Mouse (Mus musculus): ENCODE measurements around the gene Dzip1. TPM values are rescaled to one million over a fixed set of nuclear protein-coding genes. Genes with fewer than 3 reads are reported as not detected.

Gene Dzip1
- polyA plus RNA-seq (2016; fragmentation: Nextera tagmentation; extraction: Ambion mirVana): 16.4 and 19.7 TPM in 2 replicates

DNA sequence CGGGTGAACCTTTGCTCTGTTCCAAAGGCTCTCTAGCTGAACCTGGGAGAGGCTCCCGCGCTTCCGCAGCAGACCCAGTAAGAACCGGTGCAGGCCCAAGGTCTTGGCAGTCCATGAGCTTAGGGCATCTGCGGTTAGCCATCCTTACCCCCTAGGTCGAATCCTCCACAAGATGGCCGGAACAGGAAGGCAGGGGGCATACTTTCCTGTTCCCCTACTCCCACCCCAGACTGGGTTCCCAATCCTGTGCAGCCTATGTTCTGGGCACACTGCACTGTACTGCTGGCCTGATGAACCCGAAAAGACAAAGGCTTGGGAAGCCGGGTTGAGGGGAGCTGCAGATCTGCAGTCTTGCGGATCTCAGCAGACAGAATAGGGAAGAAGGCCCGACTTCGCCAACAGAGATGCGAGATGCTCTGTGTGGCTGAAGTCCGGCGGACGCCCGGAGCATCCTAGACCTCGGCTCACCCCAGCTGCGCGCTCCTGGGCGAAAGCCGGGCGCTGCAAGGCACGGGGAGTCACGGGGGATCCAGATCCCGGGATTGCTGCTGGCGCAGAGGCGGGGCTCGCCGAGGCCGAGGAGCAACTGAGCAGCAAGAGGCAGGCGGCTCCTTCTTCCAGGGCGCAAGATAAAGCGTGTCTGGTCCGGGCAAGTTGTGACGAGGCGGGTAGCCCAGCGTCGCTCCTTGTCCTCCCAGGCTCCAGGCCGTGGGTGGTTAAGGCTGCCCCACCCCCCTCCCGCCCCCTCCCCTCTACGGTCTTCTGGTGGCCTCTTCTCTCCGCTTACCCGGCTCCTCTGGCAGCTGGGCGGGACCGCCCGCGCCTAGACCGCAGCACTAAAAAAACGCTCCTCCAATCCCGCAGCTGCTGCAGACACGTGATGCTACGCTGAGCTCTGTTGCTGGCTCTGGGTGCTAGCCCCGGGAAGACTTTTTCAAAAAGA lies at the start of gene Dzip1:
Gene Dzip1, minus strand, starts transcription at position 788 of the 943 bp plus-strand sequence.
- no peaks in the 10 kb centered on the region for H3K9me3 ChIP-seq
- H3K27me3 ChIP-seq (ENCODE audit: insufficient read depth, poor library complexity, severe bottlenecking): peaks cover 37% of the 10 kb centered on the region
- H3K4me3 ChIP-seq: peak within 1 kb of the TSS; percentile 81
- H3K27ac ChIP-seq: peak within 1 kb of the TSS; percentile 95
- peaks cover 20% of the 10 kb centered on the region for H3K36me3 ChIP-seq
- DNase-seq (ENCODE audit: low spot score): peak; percentile 90
- under 1% methylated on average over 54 of the region's 55 CpGs for WGBS
- H3K4me1 ChIP-seq (replicated peaks): peaks cover 46% of the 10 kb centered on the region

DNA sequence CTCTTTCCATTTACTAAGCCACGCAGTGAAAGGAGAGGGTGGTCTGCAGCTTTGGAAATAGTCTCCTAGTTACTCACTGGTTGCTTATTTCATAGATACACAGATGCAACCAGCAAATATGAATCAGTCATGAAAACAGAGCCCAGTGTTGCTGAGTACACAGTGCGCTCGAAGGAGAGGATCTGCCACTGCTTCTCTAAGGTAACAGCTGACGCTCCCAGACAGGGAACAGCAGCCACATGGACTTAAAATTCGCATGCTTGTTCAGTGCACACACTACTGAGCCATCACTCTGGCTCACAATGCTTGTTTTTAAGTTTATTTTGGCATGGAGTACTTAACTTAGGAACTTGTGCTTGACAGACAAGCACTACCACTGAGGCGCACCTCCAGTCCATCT lies 47.0 kb upstream of the Dzip1 start:
- DNase-seq (ENCODE audit: low spot score): no peak
- Histone ChIP-seq H3K9me3 (no peaks in the 10 kb centered on the region), H3K27ac (no peak overlapping the region), H3K27me3 (ENCODE audit: insufficient read depth, poor library complexity, severe bottlenecking) (no peaks in the 10 kb centered on the region), H3K4me3 (no peak overlapping the region), H3K36me3 (peaks cover 96% of the 10 kb centered on the region), H3K4me1 (replicated peaks) (no peaks in the 10 kb centered on the region)
- 96% methylated on average over 6 of the region's 6 CpGs for WGBS

GRCm38 (mm10) chr14:118967646-118968045 lies 42.4 kb upstream of the Dzip1 start:
- Histone ChIP-seq H3K4me1 (replicated peaks) (no peaks in the 10 kb centered on the region), H3K9me3 (no peaks in the 10 kb centered on the region), H3K27ac (no peak overlapping the region), H3K36me3 (peaks cover 57% of the 10 kb centered on the region), H3K27me3 (ENCODE audit: insufficient read depth, poor library complexity, severe bottlenecking) (no peaks in the 10 kb centered on the region), H3K4me3 (no peak overlapping the region)
- WGBS: 88% methylated on average over 7 of the region's 7 CpGs
- no peak for DNase-seq (ENCODE audit: low spot score)

DNA sequence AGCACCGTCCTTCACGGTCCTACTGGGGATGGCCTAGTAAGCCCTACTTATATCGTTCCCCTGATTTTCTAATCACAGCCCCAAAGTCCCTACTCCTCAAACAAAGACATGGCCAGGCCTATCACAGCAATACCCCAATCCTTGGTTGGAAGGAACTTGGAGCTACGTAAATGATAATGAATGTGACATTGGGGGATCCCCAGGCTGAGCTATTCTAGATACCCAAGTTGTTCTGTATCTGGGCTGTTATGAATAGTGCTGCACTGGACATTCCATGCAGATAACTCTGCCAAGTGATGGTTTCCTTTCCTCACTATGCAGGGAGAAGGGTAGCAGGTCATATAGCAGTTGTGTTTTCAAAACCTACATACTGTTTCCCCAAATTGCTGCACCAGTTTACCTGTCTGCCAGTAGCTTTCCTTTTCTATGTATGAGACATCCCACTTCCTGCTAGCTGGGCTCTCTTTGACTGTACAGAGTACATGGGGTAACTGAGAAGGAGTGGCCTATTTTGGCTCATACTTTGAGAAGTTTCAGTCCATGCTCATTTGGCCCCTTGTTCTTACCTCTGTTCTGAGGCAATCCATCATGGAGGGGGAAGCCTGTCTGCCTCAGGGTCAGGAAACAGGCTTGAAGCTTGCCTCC lies 40.2 kb upstream of the Dzip1 start:
- Histone ChIP-seq H3K27ac (no peak overlapping the region), H3K9me3 (no peaks in the 10 kb centered on the region), H3K36me3 (peaks cover 56% of the 10 kb centered on the region), H3K4me3 (no peak overlapping the region), H3K4me1 (replicated peaks) (no peaks in the 10 kb centered on the region), H3K27me3 (ENCODE audit: insufficient read depth, poor library complexity, severe bottlenecking) (no peaks in the 10 kb centered on the region)
- DNase-seq (ENCODE audit: low spot score): no peak
- WGBS: 96% methylated on average over 4 of the region's 4 CpGs

DNA sequence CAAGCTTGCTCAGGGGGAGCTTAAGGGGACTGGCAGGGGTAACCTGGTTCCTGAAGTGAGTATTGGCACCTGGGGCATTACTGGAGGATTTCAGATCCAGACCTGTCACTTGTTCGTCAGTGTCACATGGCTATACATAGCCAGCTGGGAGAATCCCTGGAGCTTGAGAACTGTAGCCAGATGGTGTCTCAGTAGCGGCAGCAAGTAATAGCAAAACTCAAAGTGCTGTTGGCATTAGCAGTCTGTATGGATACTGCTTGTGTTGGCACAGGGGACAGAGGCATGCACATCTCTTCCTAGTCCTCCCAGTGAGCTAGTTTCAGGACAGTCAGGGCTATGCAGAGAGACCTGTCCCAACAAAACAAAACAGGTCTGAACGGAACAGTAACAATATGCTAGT lies 32.8 kb upstream of the Dzip1 start:
- peaks cover 77% of the 10 kb centered on the region for H3K36me3 ChIP-seq
- 89% methylated on average over 3 of the region's 3 CpGs for WGBS

GRCm38 (mm10) chr14:118951912-118952583 lies 26.8 kb upstream of the Dzip1 start:
- H3K27me3 ChIP-seq (ENCODE audit: insufficient read depth, poor library complexity, severe bottlenecking): no peaks in the 10 kb centered on the region
- 0 out of 2 replicates have a peak, but pooled peaks cover 7% of the 10 kb centered on the region for H3K4me1 ChIP-seq (replicated peaks)
- WGBS: 91% methylated on average over 9 of the region's 9 CpGs
- H3K27ac ChIP-seq: no peak overlapping the region
- no peaks in the 10 kb centered on the region for H3K9me3 ChIP-seq
- no peak overlapping the region for H3K4me3 ChIP-seq
- no peak for DNase-seq (ENCODE audit: low spot score)
- H3K36me3 ChIP-seq: peaks cover 31% of the 10 kb centered on the region

More for the DNA sequence above, 32.8 kb upstream of the Dzip1 start:
- DNase-seq (ENCODE audit: low spot score): no peak
- no peaks in the 10 kb centered on the region for H3K9me3 ChIP-seq
- no peak overlapping the region for H3K4me3 ChIP-seq
- H3K4me1 ChIP-seq (replicated peaks): no peaks in the 10 kb centered on the region
- no peaks in the 10 kb centered on the region for H3K27me3 ChIP-seq (ENCODE audit: insufficient read depth, poor library complexity, severe bottlenecking)
- no peak overlapping the region for H3K27ac ChIP-seq

DNA sequence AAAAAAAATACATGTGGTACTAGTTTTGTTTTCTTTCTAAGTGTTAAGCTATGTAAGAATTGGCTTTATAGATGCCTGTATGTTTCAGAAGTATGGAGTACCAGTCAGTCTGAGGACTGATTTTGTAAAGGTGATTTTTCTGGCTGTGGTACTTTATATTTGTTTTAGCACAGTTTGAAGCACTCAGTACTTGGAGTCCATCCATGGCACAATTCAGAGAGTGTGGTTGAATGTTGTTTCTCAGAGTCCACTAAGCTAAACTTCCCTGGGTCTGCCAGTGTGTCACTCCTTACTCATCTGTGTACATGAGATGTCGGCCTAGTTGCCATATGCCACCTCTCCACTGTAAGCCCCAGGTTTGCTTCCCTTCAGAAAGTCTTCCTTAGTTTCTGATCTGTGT lies 23.6 kb upstream of the Dzip1 start:
- H3K27me3 ChIP-seq (ENCODE audit: insufficient read depth, poor library complexity, severe bottlenecking): no peaks in the 10 kb centered on the region
- H3K4me3 ChIP-seq: no peak overlapping the region
- H3K4me1 ChIP-seq (replicated peaks): 0 out of 2 replicates have a peak, but pooled peaks cover 7% of the 10 kb centered on the region
- no peaks in the 10 kb centered on the region for H3K9me3 ChIP-seq
- H3K27ac ChIP-seq: no peak overlapping the region
- H3K36me3 ChIP-seq: peaks cover 10% of the 10 kb centered on the region
- 90% methylated on average over 1 of the region's 1 CpGs for WGBS
- DNase-seq (ENCODE audit: low spot score): no peak

DNA sequence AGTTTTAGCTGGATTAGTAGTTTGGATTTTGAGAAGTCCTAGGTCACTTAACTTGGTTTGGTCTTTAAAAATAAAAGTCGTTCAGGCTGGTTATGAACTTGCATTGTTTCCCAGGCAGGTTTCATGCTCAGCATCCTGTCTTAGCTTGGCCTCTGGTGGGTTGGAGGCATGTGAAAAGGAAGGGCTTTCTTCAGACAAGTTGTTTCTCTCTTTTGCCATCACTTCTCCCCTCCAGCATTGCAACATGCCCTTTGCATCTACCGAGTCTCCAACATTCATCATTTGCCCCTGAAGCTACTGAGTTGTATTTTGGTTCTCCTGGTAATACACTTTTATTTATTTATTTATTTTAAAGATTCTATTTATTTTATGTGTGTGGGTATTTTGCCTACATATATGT lies 19.4 kb upstream of the Dzip1 start:
- H3K27me3 ChIP-seq (ENCODE audit: insufficient read depth, poor library complexity, severe bottlenecking): no peaks in the 10 kb centered on the region
- 90% methylated on average over 2 of the region's 2 CpGs for whole genome bisulfite sequencing

DNA sequence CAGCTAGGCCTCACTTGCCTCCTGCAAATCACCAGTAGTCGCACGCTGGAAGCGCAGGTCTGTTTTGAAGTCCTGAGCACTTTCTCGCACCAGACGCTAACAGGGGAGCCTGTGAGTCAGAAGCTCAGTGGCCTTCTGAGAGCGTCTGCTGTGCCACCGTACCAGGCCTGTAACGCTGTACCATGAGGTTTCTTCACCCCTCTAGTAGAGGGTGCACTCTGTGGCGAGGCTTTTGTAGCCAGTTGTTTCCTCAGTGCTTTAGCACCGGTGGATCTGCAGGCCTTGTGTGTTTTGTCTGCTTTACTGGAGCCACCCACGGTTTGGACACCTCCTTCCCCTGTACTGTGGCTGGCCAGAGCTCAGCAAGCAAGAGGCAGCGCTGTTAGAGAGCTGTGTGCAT lies 16.8 kb upstream of the Dzip1 start:
- no peaks in the 10 kb centered on the region for H3K36me3 ChIP-seq
- H3K4me1 ChIP-seq (replicated peaks): peaks cover 34% of the 10 kb centered on the region
- H3K27ac ChIP-seq: 0 out of 2 replicates have a peak overlapping the region, but pooled peaks have one; percentile 23
- H3K9me3 ChIP-seq: no peaks in the 10 kb centered on the region
- no peak overlapping the region for H3K4me3 ChIP-seq
- no peak for DNase-seq (ENCODE audit: low spot score)
- no peaks in the 10 kb centered on the region for H3K27me3 ChIP-seq (ENCODE audit: insufficient read depth, poor library complexity, severe bottlenecking)
- 40% methylated on average over 12 of the region's 12 CpGs for WGBS

More for the DNA sequence above, 19.4 kb upstream of the Dzip1 start:
- Histone ChIP-seq H3K27ac (no peak overlapping the region), H3K4me1 (replicated peaks) (peaks cover 17% of the 10 kb centered on the region), H3K4me3 (no peak overlapping the region), H3K9me3 (no peaks in the 10 kb centered on the region), H3K36me3 (no peaks in the 10 kb centered on the region)
- no peak for DNase-seq (ENCODE audit: low spot score)

DNA sequence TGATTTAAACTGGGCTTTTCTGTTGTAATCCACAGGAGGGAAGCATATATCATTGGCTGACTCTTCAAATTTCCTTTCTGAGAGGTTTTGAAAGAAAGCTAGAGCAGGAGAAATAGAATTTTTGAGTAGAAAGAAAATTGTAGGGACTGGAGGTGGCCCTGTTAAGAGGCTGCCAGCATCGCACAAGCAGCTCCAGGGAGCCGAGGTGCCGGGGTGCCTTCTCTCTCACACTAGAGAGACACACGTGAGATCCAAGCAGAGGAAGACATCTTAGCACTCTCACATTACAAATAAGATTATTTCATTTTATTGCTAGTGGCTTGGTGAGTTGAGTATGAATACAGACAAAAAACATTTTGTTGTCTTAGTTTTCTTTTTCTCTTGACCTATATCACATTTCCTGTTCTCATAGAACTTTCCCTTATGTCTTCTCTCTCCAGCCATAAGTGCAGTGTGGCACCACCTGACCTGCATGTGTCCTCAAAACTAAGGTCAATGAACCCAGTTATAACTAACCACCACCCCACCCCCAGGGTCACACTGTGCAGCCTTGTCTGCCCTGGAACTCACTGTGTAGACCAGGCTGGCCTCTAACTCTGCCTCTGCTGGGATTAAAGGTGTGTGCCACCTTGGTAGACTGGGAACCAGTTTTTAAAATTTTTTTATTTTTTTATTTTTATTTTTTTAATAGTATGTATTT lies 15.7 kb upstream of the Dzip1 start:
- Histone ChIP-seq H3K27me3 (ENCODE audit: insufficient read depth, poor library complexity, severe bottlenecking) (no peaks in the 10 kb centered on the region), H3K9me3 (no peaks in the 10 kb centered on the region), H3K4me1 (replicated peaks) (peaks cover 43% of the 10 kb centered on the region), H3K36me3 (no peaks in the 10 kb centered on the region), H3K4me3 (no peak overlapping the region), H3K27ac (no peak overlapping the region)
- WGBS: 79% methylated on average over 4 of the region's 4 CpGs
- no peak for DNase-seq (ENCODE audit: low spot score)

DNA sequence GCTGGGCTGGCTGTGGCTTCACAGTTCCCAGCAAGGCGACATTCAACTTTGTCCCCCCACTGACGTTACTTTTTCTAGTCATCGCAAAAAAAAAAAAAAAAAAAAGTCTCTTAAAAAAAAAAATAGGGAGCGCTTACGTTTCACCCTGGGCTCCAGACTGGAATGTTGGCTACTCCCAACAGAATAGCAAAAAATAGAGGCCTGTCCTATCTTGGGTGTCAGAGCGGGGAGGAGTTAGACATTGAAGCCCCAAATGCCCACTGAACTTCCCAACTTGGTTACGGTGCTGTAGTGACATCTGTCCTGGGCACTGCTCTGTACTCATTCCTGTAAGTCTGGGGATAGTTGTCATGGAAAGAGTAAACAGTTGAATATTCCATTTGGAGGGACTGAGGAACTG lies 13.3 kb upstream of the Dzip1 start:
- Histone ChIP-seq H3K4me1 (replicated peaks) (peaks cover 43% of the 10 kb centered on the region), H3K27me3 (ENCODE audit: insufficient read depth, poor library complexity, severe bottlenecking) (no peaks in the 10 kb centered on the region), H3K9me3 (no peaks in the 10 kb centered on the region), H3K36me3 (no peaks in the 10 kb centered on the region), H3K27ac (peak overlapping the region; percentile 97), H3K4me3 (peak overlapping the region; percentile 99)
- DNase-seq (ENCODE audit: low spot score): peak; percentile 20
- 1% methylated on average over 7 of the region's 7 CpGs for WGBS

Data from hindbrain, embryonic 10.5 days (tissue).